Mouse (Mus musculus): ENCODE measurements at regions not wholly inside any gene's neighbourhood (a gene's known extent, or its start where the extent isn't known, plus 50 kb on each side); places are given as distances from the start of the nearest gene placed in this dataset.
"Not testable (repeated sequence)": the region's sequence is repeated elsewhere in the genome, so short reads cannot be mapped to it uniquely, and the experiment has no call there.

GRCm38 (mm10) chr9:116425400-116425799, 250.2 kb upstream of the Tgfbr2 start:
- not testable (repeated sequence) for DNase-seq

GRCm38 (mm10) chr9:116415021-116415420, 239.9 kb upstream of the Tgfbr2 start:
- no peak for DNase-seq

- DNase-seq: no peak
Measured at GRCm38 (mm10) chr9:116411067-116411466, 235.9 kb upstream of the Tgfbr2 start.

DNA sequence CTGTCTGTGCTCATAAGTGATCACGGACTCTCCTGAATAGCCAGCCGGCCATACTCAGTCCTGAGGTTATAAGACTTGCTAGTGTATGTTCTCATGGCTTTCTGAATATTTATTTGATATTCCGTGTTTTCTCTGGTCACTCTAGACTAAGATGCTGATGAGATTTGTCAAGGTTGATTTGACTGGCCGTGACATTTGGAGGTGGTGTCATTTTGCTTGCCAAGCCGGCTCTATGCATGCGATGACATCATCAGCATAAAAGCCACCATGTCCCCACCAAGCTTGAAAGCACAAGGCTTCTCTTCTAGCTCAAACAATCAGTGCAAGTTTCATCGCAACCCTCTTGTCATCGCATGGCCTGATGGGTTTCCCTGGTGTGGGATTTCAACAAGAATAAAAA, 235.3 kb upstream of the Tgfbr2 start:
- DNase-seq: no peak

DNA sequence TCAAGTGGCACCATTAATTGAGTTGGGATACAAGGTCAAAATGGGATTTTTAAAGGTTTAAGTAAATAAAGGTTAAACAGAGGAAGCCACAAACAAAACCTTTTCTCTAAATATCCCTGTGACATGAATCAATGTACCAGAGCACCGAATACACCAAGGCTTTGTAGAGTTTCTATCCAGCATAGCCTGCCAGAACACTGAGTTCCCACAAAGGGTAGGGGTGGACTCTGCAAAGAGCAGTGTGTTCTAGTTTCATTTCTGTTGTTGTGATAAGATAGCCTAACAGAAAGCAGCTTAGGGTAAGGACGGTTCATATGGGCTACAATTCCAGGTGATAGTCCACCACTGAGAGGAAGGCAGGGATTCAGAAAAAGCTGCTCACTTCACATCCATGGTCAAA, 233.0 kb upstream of the Tgfbr2 start:
- no peak for DNase-seq

DNA sequence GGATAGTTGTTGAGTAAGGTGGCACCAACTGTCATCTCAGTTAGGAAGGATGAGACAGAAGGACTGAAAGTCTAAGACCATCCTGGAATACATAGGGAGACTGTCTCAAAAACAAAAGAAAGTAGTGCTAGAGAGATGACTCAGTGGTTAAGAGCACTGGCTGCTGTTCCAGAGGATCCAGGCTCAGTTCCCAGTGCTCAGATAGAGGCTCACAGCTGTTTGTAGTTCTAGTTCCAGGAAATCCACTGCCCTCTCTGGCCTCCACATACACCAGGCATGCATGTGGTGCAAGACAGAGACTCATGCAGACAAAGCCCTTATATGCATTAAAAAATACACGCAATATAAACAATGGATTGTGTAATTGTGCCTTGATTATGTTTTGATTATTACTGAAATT, 229.9 kb upstream of the Tgfbr2 start:
- DNase-seq: no peak

DNA sequence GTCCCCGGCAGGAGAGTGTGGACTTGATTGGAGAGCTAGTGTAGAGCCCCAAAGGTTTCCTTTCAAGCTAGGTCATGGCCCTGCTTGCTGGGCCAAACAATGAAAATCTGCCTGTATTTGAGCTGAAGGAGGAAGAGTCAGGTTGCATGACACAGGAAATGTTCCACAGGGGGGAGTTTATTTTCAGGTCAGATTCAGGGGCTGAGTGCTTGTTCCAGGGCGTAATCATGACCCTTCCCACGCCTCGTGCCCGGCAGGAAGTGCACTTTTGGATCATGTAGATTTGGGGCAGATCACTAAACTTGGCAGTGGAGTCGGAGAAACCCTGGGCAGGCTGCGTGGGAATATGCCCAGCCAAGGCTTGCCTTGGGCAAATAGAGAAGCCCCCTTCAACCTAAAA, 226.7 kb upstream of the Tgfbr2 start:
- no peak for DNase-seq

DNA sequence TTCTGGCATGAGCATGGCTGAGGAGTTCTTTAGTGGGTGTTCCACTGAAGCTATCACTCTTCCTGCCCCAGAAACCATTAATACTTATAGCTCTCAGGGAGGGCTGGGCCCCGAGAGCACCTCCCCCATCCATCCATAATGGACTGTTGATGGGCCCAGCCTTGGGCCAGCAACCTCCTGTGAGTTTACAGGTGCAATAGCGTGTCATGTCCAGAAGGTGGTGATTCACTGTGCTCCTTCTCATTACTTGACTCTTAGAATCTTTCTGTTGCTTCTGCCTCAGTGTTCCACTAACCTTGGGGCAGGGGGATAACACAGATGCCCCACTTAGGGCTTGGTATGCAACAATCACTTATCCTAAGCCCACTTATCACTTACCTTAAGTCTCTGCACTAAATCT, 225.1 kb upstream of the Tgfbr2 start:
- DNase-seq: no peak

- DNase-seq: no peak
Measured at GRCm38 (mm10) chr9:116399296-116399695, 224.1 kb upstream of the Tgfbr2 start.

- DNase-seq: no peak
Measured at GRCm38 (mm10) chr9:116392258-116392657, 217.1 kb upstream of the Tgfbr2 start.

GRCm38 (mm10) chr9:116389781-116390180, 214.6 kb upstream of the Tgfbr2 start:
- DNase-seq: no peak

- no peak for DNase-seq
Measured at GRCm38 (mm10) chr9:116388863-116389262, 213.7 kb upstream of the Tgfbr2 start.

- DNase-seq: no peak
Measured at GRCm38 (mm10) chr9:116388025-116388424, 212.9 kb upstream of the Tgfbr2 start.

DNA sequence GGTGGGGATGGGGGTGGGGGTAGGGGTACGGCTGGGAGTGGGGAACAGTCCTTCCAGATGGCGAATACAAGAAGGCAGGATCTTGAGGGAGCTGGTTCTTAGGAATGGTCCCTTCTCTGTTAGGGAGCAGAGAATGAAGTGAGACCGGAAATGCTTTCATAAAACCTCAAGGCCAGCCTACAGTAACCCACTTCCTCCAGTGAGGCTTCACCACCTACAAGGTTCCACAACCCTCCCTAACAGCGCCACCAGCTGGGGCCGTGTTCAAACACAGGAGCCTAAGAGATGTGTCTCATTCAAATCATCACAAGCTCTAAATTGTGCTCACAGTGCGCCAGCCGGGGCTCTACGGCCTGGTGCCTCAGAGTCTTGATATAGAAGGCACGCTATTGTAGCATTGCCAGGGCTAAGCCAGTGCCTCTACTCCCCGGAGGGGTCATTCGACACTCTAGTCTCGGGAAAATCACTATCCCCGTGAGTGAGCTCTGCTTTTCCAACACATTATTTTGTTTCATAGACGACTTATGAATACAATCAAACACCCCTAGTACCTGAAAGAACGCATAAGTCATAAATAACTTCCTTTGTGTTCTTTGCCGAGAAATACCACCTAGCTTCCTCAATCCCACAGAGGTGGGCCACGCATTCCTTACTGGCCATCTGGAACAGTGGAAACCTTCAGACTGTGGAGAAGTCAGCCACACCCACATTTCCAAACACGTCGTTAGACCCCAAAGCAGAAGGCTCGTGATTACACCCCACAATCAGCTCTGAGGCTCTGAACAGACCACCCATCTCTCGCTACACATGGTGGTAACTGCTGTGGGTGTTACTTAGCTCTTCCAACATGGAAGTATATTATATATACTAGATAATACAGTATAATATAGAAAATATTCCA, 209.3 kb upstream of the Tgfbr2 start:
- peak; percentile 88 to 95 for DNase-seq

- peak in 1 of 2 experiments; percentile 25 for DNase-seq
Measured at GRCm38 (mm10) chr9:116383411-116384101, 208.4 kb upstream of the Tgfbr2 start.

- no peak for DNase-seq
Measured at GRCm38 (mm10) chr9:116377706-116378105, 202.5 kb upstream of the Tgfbr2 start.

GRCm38 (mm10) chr9:116375658-116376357, 200.6 kb upstream of the Tgfbr2 start:
- DNase-seq: peak in 1 of 2 experiments; percentile 27

GRCm38 (mm10) chr9:116374343-116374742, 199.2 kb upstream of the Tgfbr2 start:
- no peak for DNase-seq

GRCm38 (mm10) chr9:116373396-116373795, 198.2 kb upstream of the Tgfbr2 start:
- no peak for DNase-seq

GRCm38 (mm10) chr9:116369059-116369718, 194.0 kb upstream of the Tgfbr2 start:
- no peak for DNase-seq

- DNase-seq: peak in 1 of 2 experiments; percentile 20
Measured at GRCm38 (mm10) chr9:116366713-116367112, 191.6 kb upstream of the Tgfbr2 start.

DNA sequence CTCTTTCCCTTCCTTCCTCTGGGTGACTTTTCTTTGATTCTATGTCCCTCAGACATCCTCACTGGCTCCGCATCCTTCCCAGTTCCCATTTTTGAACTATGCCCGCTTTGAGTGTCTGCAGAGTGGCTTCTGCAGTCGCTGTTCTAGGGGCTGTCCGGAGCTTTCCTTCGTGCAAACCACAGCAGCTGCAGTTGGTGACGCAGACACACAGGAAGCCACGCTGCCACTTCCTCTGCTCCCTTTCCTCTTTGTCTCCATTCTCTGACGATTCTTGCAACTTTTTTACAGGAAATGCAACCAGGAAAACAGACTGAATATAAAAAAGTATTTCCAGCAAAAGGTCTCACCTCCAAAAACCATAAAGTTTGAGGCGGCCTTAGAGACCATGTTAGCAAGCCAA, 191.0 kb upstream of the Tgfbr2 start:
- peak; percentile 63 to 71 for DNase-seq

DNA sequence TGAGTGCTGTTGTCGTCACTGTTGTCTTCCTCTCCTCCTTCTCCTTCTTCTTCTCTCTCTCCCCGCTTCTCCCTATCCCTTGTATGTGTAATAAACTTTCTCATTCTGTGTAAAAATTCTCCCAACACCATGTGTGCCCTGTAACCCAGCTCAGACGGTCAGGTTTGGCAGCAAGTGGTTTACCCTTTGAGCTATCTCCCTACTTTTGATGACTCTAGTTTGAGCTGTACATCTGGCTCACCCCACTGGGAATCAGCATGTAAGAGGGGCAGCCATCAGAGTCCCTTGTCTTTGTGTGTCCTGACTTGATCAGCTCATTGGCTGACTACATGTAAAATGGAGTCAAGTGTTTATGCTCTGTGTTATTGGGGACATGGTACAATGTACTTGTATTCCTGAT, 190.5 kb upstream of the Tgfbr2 start:
- no peak for DNase-seq
